Comparison of ENCODE assay signal across 8 mouse cellular contexts in genomic region chr16:87440184-87440686, GRCm38 (mm10). TPM values are rescaled to one million over a fixed set of nuclear protein-coding genes. Genes with fewer than 3 reads are reported as not detected.
DNase-seq lines count a peak whose midpoint lies in the region; ATAC-seq lines count a peak whose summit lies in the region.

Gene Rwdd2b (minus strand): TSS chr16:87440573.

- no peaks in the 10 kb centered on the region for H3K9me3 ChIP-seq in forebrain, embryonic 14.5 days (replicated peaks; ENCODE audit: control insufficient read depth, low read length)
- no peaks in the 10 kb centered on the region for H3K9me3 ChIP-seq in neural tube, embryonic 15.5 days (replicated peaks)

- peak within 1 kb of the TSS; percentile 84 for H3K4me2 ChIP-seq in forebrain, embryonic 14.5 days (ENCODE audit: low read length)
- H3K4me2 ChIP-seq in neural tube, embryonic 15.5 days = peak within 1 kb of the TSS; percentile 78

- H3K9ac ChIP-seq in forebrain, embryonic 14.5 days (ENCODE audit: low read length) = peak within 1 kb of the TSS; percentile 75
- H3K9ac ChIP-seq in neural tube, embryonic 15.5 days (replicated peaks) = peak within 1 kb of the TSS; percentile 90

- H3K36me3 ChIP-seq in forebrain, embryonic 14.5 days (ENCODE audit: control insufficient read depth, insufficient read depth, low read length) = no peaks in the 10 kb centered on the region
- peaks cover 6% of the 10 kb centered on the region; the same call in 1 of the 2 replicates for H3K36me3 ChIP-seq in neural tube, embryonic 15.5 days

- DNase-seq in ES-CJ7 (ENCODE audit: low read depth, low spot score) = peak; percentile 93
- DNase-seq in cerebellum, adult 11 months = peak; percentile 89
- peak; percentile 97 for DNase-seq in forebrain, embryonic 14.5 days (ENCODE audit: low spot score)
- peak; percentile 92 to 95 for DNase-seq in heart, postnatal 14 days
- peak; percentile 92 for DNase-seq in layer of hippocampus, adult 11-12 months (ENCODE audit: low spot score)
- peak; percentile 92 to 94 for DNase-seq in lung, adult 18-20 months
- peak; percentile 90 for DNase-seq in testis, postnatal 14 days (ENCODE audit: low spot score)

- under 1% methylated on average over 38 of the region's 38 CpGs for WGBS in forebrain, embryonic 14.5 days
- under 1% methylated on average over 38 of the region's 38 CpGs for WGBS in neural tube, embryonic 15.5 days

- peak; percentile 99 for ATAC-seq in forebrain, embryonic 14.5 days
- ATAC-seq in neural tube, embryonic 15.5 days (ENCODE audit: low FRiP score) = peak; percentile 97

- intact Hi-C loops in heart, postnatal 14 days (cut with DNase I) = no loop called here

- H3K27ac ChIP-seq in forebrain, embryonic 14.5 days (ENCODE audit: low read depth, low read length) = peak within 1 kb of the TSS; percentile 81
- H3K27ac ChIP-seq in neural tube, embryonic 15.5 days (replicated peaks) = peak within 1 kb of the TSS; percentile 98

- peak within 1 kb of the TSS; percentile 53 for H3K4me3 ChIP-seq in forebrain, embryonic 14.5 days (ENCODE audit: low read depth, low read length)
- peak within 1 kb of the TSS; percentile 85 for H3K4me3 ChIP-seq in neural tube, embryonic 15.5 days (replicated peaks)

- no peaks in the 10 kb centered on the region for H3K27me3 ChIP-seq in forebrain, embryonic 14.5 days (replicated peaks; ENCODE audit: control insufficient read depth, insufficient read depth, low read length)
- 0 out of 2 replicates have a peak, but pooled peaks cover 4% of the 10 kb centered on the region for H3K27me3 ChIP-seq in neural tube, embryonic 15.5 days (replicated peaks)

- peaks cover 11% of the 10 kb centered on the region for H3K4me1 ChIP-seq in forebrain, embryonic 14.5 days (ENCODE audit: control insufficient read depth, insufficient read depth, low read length)
- peaks cover 19% of the 10 kb centered on the region for H3K4me1 ChIP-seq in neural tube, embryonic 15.5 days

RNA-seq across cellular contexts. Expression of gene Rwdd2b, which starts in this region (rescaled TPM):
- polyA plus RNA-seq in forebrain, embryonic 14.5 days (2014; fragmentation: Nextera tagmentation; extraction: Ambion mirVana) = 11.9 and 12.0 TPM in 2 replicates
- total RNA-seq in heart, postnatal 14 days (2021) = 1 to 10 TPM; 5.8 TPM
- polyA plus RNA-seq in neural tube, embryonic 15.5 days (2015; fragmentation: Nextera tagmentation; extraction: Ambion mirVana) = 16.5 and 16.7 TPM in 2 replicates

Comparison
In these comparisons a context has a peak if more than half of its experiments do, and no peak if none do; other contexts are left out.
1. Peak in every context shown above with its lines: DNase-seq, ATAC-seq, H3K4me3 ChIP-seq and H3K27ac ChIP-seq.